Mouse (Mus musculus) cortical plate, adult 2 months (tissue): Measurements from ENCODE around the gene Slc35a2. TPM values are rescaled to one million over a fixed set of nuclear protein-coding genes. Genes with fewer than 3 reads are reported as not detected.

Experiments used
- H3K27ac ChIP-seq: fragments of 200-500 bp; 2 replicates; pipeline ENCODE4 v1.5.1; 2012; ENCODE audit warnings: low read length, control low read depth, inconsistent platforms; ENCODE audit not compliant: insufficient read depth
- H3K4me1 ChIP-seq: fragments of 200-500 bp; 2 replicates; pipeline ENCODE4 v1.6.1; 2011; ENCODE audit warnings: low read length; ENCODE audit not compliant: control insufficient read depth, insufficient read depth
- H3K4me3 ChIP-seq: fragments of 200-500 bp; 2 replicates; pipeline ENCODE4 v1.5.1; 2011; ENCODE audit warnings: mild to moderate bottlenecking, low read length, control low read depth; ENCODE audit not compliant: insufficient read depth
- CTCF ChIP-seq: fragments of 200-500 bp; IDR thresholded peaks from 2 replicates; pipeline ENCODE4 v1.5.1; 2011; ENCODE audit warnings: mild to moderate bottlenecking, control low read depth, low read length; ENCODE audit not compliant: insufficient read depth; ENCODE audit errors: extremely low read depth
- POLR2A ChIP-seq: fragments of 200-500 bp; IDR thresholded peaks from 2 replicates; pipeline ENCODE4 v1.6.1; 2011; ENCODE audit warnings: mild to moderate bottlenecking, low read length, control low read depth; ENCODE audit not compliant: insufficient read depth; ENCODE audit errors: extremely low read depth
- polyA plus RNA-seq: library from polyadenylated mRNA; depleted of rRNA; stranded (reverse); fragments of >200 nt; gene quantifications from 2 replicates; pipeline ENCODE4 v1.2.3, GENCODE M21; 2012; rRNA removed

Slc35a2 gene
- polyA plus RNA-seq, 1 experiment: 52.7 TPM

GRCm38 (mm10) chrX:7926266-7926665, 42.4 kb downstream of the Slc35a2 start:
- TF ChIP-seq CTCF (no peak), POLR2A (no peak)
- H3K4me3 ChIP-seq: no peak overlapping the region

GRCm38 (mm10) chrX:7927116-7927515, 43.3 kb downstream of the Slc35a2 start:
- TF ChIP-seq POLR2A: no peak
- no peak for TF ChIP-seq CTCF
- H3K27ac ChIP-seq: no peak overlapping the region
- no peaks in the 10 kb centered on the region for H3K4me1 ChIP-seq
- H3K4me3 ChIP-seq: no peak overlapping the region

More at GRCm38 (mm10) chrX:7926266-7926665, 42.4 kb downstream of the Slc35a2 start:
- Histone ChIP-seq H3K4me1 (no peaks in the 10 kb centered on the region), H3K27ac (no peak overlapping the region)

GRCm38 (mm10) chrX:7928270-7928790, 44.5 kb downstream of the Slc35a2 start, which contains the start of gene Eras:
Eras (minus strand) TSS chrX:7928607.
- TF ChIP-seq CTCF (no peak), POLR2A (no peak)
- Histone ChIP-seq H3K27ac (no peak within 1 kb of the TSS), H3K4me1 (no peaks in the 10 kb centered on the region), H3K4me3 (no peak within 1 kb of the TSS)

- no peak overlapping the region for H3K27ac ChIP-seq
- no peak overlapping the region for H3K4me3 ChIP-seq
- TF ChIP-seq POLR2A (no peak), CTCF (no peak)
- H3K4me1 ChIP-seq: no peaks in the 10 kb centered on the region
Measured at GRCm38 (mm10) chrX:7936874-7937273, 53.0 kb downstream of the Slc35a2 start.

- Histone ChIP-seq H3K4me3 (no peak overlapping the region), H3K4me1 (no peaks in the 10 kb centered on the region), H3K27ac (no peak overlapping the region)
- TF ChIP-seq POLR2A (no peak), CTCF (no peak)
Measured at GRCm38 (mm10) chrX:7937667-7938066, 53.8 kb downstream of the Slc35a2 start.

Other genes starting within 250 kb of the Slc35a2 start
- 1,108 and 1,136 TPM in 2 replicates for gene Syp, start 245.6 kb upstream of the Slc35a2 start, polyA plus RNA-seq
- gene Prickle3, start 226.8 kb upstream of the Slc35a2 start, polyA plus RNA-seq: 2.1 and 2.5 TPM in 2 replicates
- gene Plp2, start 212.6 kb upstream of the Slc35a2 start, polyA plus RNA-seq: 14.5 and 16.3 TPM in 2 replicates
- gene Magix, start 202.8 kb upstream of the Slc35a2 start, polyA plus RNA-seq: 0.96 and 1.2 TPM in 2 replicates
- gene Gpkow, start 186.9 kb upstream of the Slc35a2 start, polyA plus RNA-seq: 26.7 and 28.3 TPM in 2 replicates
- 77.0 and 84.9 TPM in 2 replicates for gene Wdr45, start 169.7 kb upstream of the Slc35a2 start, polyA plus RNA-seq
- 0.46 TPM in 1 of 2 replicates, not detected in the other for gene Gm45208, start 161.8 kb upstream of the Slc35a2 start, polyA plus RNA-seq
- gene Praf2, start 155.6 kb upstream of the Slc35a2 start, polyA plus RNA-seq: 131 and 135 TPM in 2 replicates
- 23.2 and 23.9 TPM in 2 replicates for gene Ccdc120, start 133.1 kb upstream of the Slc35a2 start, polyA plus RNA-seq
- gene Tfe3, start 121.5 kb upstream of the Slc35a2 start, polyA plus RNA-seq: 20.6 and 21.4 TPM in 2 replicates
- 106 and 115 TPM in 2 replicates for gene Gripap1, start 94.3 kb upstream of the Slc35a2 start, polyA plus RNA-seq
- gene Kcnd1, start 61.7 kb upstream of the Slc35a2 start, polyA plus RNA-seq: 7.6 and 7.9 TPM in 2 replicates
- 46.4 and 49.1 TPM in 2 replicates for gene Otud5, start 42.7 kb upstream of the Slc35a2 start, polyA plus RNA-seq
- 52.5 and 53.8 TPM in 2 replicates for gene Pim2, start 5.8 kb upstream of the Slc35a2 start, polyA plus RNA-seq
- gene Pqbp1, start 15.2 kb downstream of the Slc35a2 start, polyA plus RNA-seq: 137 and 157 TPM in 2 replicates
- 18.5 and 20.1 TPM in 2 replicates for gene Timm17b, start 15.3 kb downstream of the Slc35a2 start, polyA plus RNA-seq
- not detected in 2 replicates for gene Gm10491, start 23.8 kb downstream of the Slc35a2 start, polyA plus RNA-seq
- not detected in 2 replicates for gene Gm10490, start 25.5 kb downstream of the Slc35a2 start, polyA plus RNA-seq
- gene Pcsk1n, start 35.8 kb downstream of the Slc35a2 start, polyA plus RNA-seq: 580 and 602 TPM in 2 replicates
- gene Eras, start 44.6 kb downstream of the Slc35a2 start, polyA plus RNA-seq: not detected in 2 replicates
- gene Hdac6, start 63.9 kb downstream of the Slc35a2 start, polyA plus RNA-seq: 70.7 and 78.0 TPM in 2 replicates
- gene Gata1, start 94.0 kb downstream of the Slc35a2 start, polyA plus RNA-seq: not detected in 2 replicates
- gene Glod5, start 134.5 kb downstream of the Slc35a2 start, polyA plus RNA-seq: 0.65 and 1.1 TPM in 2 replicates
- 25.5 and 26.1 TPM in 2 replicates for gene Suv39h1, start 190.7 kb downstream of the Slc35a2 start, polyA plus RNA-seq
- 1.7 and 1.9 TPM in 2 replicates for gene Was, start 206.5 kb downstream of the Slc35a2 start, polyA plus RNA-seq
- 203 and 219 TPM in 2 replicates for gene Wdr13, start 248.9 kb downstream of the Slc35a2 start, polyA plus RNA-seq